Mouse (Mus musculus) small intestine, adult 2 months (tissue): ENCODE data around the gene Trub1. TPM values are rescaled to one million over a fixed set of nuclear protein-coding genes. Genes with fewer than 3 reads are reported as not detected.

Source experiments
- H3K27ac ChIP-seq: fragments of 200-500 bp; 2 replicates; pipeline ENCODE4 v1.5.1; 2012; ENCODE audit warnings: low read depth, low read length, control low read depth, inconsistent platforms; ENCODE audit not compliant: insufficient read depth
- H3K27me3 ChIP-seq: fragments of 200-500 bp; 2 replicates; pipeline ENCODE4 v1.6.1; 2012; ENCODE audit warnings: mild to moderate bottlenecking, moderate library complexity, low read length, inconsistent platforms; ENCODE audit not compliant: control insufficient read depth, insufficient read depth
- H3K36me3 ChIP-seq: fragments of 200-500 bp; 2 replicates; pipeline ENCODE4 v1.6.1; 2012; ENCODE audit warnings: mild to moderate bottlenecking, low read length, control low read depth, inconsistent platforms; ENCODE audit not compliant: control insufficient read depth, insufficient read depth
- H3K4me1 ChIP-seq: fragments of 200-500 bp; 2 replicates; pipeline ENCODE4 v1.6.1; 2012; ENCODE audit warnings: low read length, inconsistent platforms, mixed read lengths; ENCODE audit not compliant: control insufficient read depth, insufficient read depth, insufficient read length
- H3K4me3 ChIP-seq: fragments of 200-500 bp; 2 replicates; pipeline ENCODE4 v1.5.1; 2012; ENCODE audit warnings: low read depth, mild to moderate bottlenecking, control low read depth, inconsistent platforms, low read length, moderate library complexity
- CTCF ChIP-seq: fragments of 200-500 bp; IDR thresholded peaks from 2 replicates; pipeline ENCODE4 v1.5.1; 2012; ENCODE audit warnings: low read depth, mild to moderate bottlenecking, control low read depth, inconsistent platforms, low read length, moderate library complexity, mixed read lengths; ENCODE audit not compliant: insufficient replicate concordance, insufficient read length; ENCODE audit errors: extremely low read depth
- POLR2A ChIP-seq: fragments of 200-500 bp; IDR thresholded peaks from 2 replicates; pipeline ENCODE4 v1.6.1; 2012; ENCODE audit warnings: low read depth, mild to moderate bottlenecking, control low read depth, inconsistent platforms, low read length, moderate library complexity
- WGBS: fragments of 180-500 bp; shearing (Covaris S2); methylation state at CpG from one replicate; pipeline ENCODE4 v1.1.7; 2018; 5-methylcytosine and 5-hydroxymethylcytosine counted together
- polyA plus RNA-seq: library from polyadenylated mRNA; depleted of rRNA; stranded (reverse); fragments of >200 nt; gene quantifications from 2 replicates; pipeline ENCODE4 v1.2.3, GENCODE M21; 2012

Gene Trub1
- polyA plus RNA-seq, 1 experiment, result 1.6 TPM

GRCm38 (mm10) chr19:57463741-57464140 lies 11.0 kb downstream of the Trub1 start:
- 88% methylated on average over 8 of the region's 8 CpGs for WGBS
- Histone ChIP-seq H3K27ac (no peak overlapping the region), H3K36me3 (peaks cover 8% of the 10 kb centered on the region), H3K4me1 (no peaks in the 10 kb centered on the region), H3K4me3 (no peak overlapping the region), H3K27me3 (no peaks in the 10 kb centered on the region)
- TF ChIP-seq POLR2A, result no peak
- no peak for TF ChIP-seq CTCF

- no peak overlapping the region for H3K27ac ChIP-seq
- H3K4me3 ChIP-seq, result no peak overlapping the region
- WGBS, result 89% methylated on average over 7 of the region's 7 CpGs
- H3K36me3 ChIP-seq, result peaks cover 8% of the 10 kb centered on the region
- TF ChIP-seq CTCF (no peak), POLR2A (no peak)
- H3K27me3 ChIP-seq, result no peaks in the 10 kb centered on the region
- no peaks in the 10 kb centered on the region for H3K4me1 ChIP-seq
Observed at GRCm38 (mm10) chr19:57465742-57466141, 13.0 kb downstream of the Trub1 start.

GRCm38 (mm10) chr19:57471033-57471432 lies 18.3 kb downstream of the Trub1 start:
- H3K36me3 ChIP-seq, result peaks cover 5% of the 10 kb centered on the region
- no peak overlapping the region for H3K27ac ChIP-seq
- no peak overlapping the region for H3K4me3 ChIP-seq
- TF ChIP-seq CTCF (no peak), POLR2A (no peak)
- WGBS, result 90% methylated on average over 12 of the region's 12 CpGs
- no peaks in the 10 kb centered on the region for H3K4me1 ChIP-seq
- H3K27me3 ChIP-seq, result no peaks in the 10 kb centered on the region

GRCm38 (mm10) chr19:57472169-57472568 lies 19.5 kb downstream of the Trub1 start:
- Histone ChIP-seq H3K4me3 (no peak overlapping the region), H3K36me3 (peaks cover 5% of the 10 kb centered on the region), H3K4me1 (no peaks in the 10 kb centered on the region), H3K27ac (no peak overlapping the region), H3K27me3 (no peaks in the 10 kb centered on the region)
- no peak for TF ChIP-seq POLR2A
- no peak for TF ChIP-seq CTCF
- WGBS, result 94% methylated on average over 15 of the region's 15 CpGs

- H3K4me3 ChIP-seq, result no peak overlapping the region
- H3K4me1 ChIP-seq, result no peaks in the 10 kb centered on the region
- H3K27ac ChIP-seq, result no peak overlapping the region
- no peaks in the 10 kb centered on the region for H3K27me3 ChIP-seq
- TF ChIP-seq CTCF, result no peak
- no peak for TF ChIP-seq POLR2A
- WGBS, result 76% methylated on average over 16 of the region's 16 CpGs
- peaks cover 5% of the 10 kb centered on the region for H3K36me3 ChIP-seq
Observed at GRCm38 (mm10) chr19:57473301-57473700, 20.6 kb downstream of the Trub1 start.

- TF ChIP-seq POLR2A (no peak), CTCF (no peak)
- Histone ChIP-seq H3K27ac (no peak overlapping the region), H3K4me1 (no peaks in the 10 kb centered on the region), H3K4me3 (no peak overlapping the region), H3K36me3 (peaks cover 3% of the 10 kb centered on the region; the same call in 1 of the 2 replicates), H3K27me3 (no peaks in the 10 kb centered on the region)
- WGBS, result 50% methylated on average over 4 of the region's 4 CpGs
Observed at GRCm38 (mm10) chr19:57475298-57475697, 22.6 kb downstream of the Trub1 start.

- WGBS, result 78% methylated on average over 8 of the region's 8 CpGs
- H3K27me3 ChIP-seq, result no peaks in the 10 kb centered on the region
- TF ChIP-seq POLR2A (no peak), CTCF (no peak)
- peaks cover 5% of the 10 kb centered on the region; the same call in 1 of the 2 replicates for H3K36me3 ChIP-seq
- H3K4me3 ChIP-seq, result no peak overlapping the region
- H3K27ac ChIP-seq, result no peak overlapping the region
- H3K4me1 ChIP-seq, result no peaks in the 10 kb centered on the region
Observed at GRCm38 (mm10) chr19:57477310-57477709, 24.6 kb downstream of the Trub1 start.
